ENCODE assay signal across 20 mouse cellular contexts in genomic region chr1:140069471-140069870, GRCm38 (mm10).
"Had no signal": no experiment of that assay in that cellular context is flagged by ENCODE, and none has a peak within 500 bp of the region (broad histone marks: within the 10 kb centered on the region; RNA-seq: fewer than 3 reads in every experiment).

No protein-coding gene starts in this region.

- H3K27ac ChIP-seq: kidney, postnatal 0 days; limb, embryonic 10.5 days; limb, embryonic 13.5 days; liver, embryonic 14.5 days; midbrain, embryonic 15.5 days; neural tube, embryonic 12.5 days; neural tube, embryonic 15.5 days; stomach, embryonic 15.5 days had no signal

- H3K9me3 ChIP-seq: limb, embryonic 10.5 days; limb, embryonic 13.5 days; midbrain, embryonic 15.5 days; neural tube, embryonic 12.5 days; neural tube, embryonic 15.5 days; stomach, embryonic 15.5 days had no signal

- H3K4me3 ChIP-seq: limb, embryonic 10.5 days; limb, embryonic 13.5 days; midbrain, embryonic 15.5 days; neural tube, embryonic 12.5 days; neural tube, embryonic 15.5 days; stomach, embryonic 15.5 days had no signal

- H3K27me3 ChIP-seq: limb, embryonic 13.5 days; midbrain, embryonic 15.5 days; neural tube, embryonic 12.5 days; neural tube, embryonic 15.5 days; stomach, embryonic 15.5 days had no signal

- H3K36me3 ChIP-seq: limb, embryonic 10.5 days; limb, embryonic 13.5 days; midbrain, embryonic 15.5 days; neural tube, embryonic 12.5 days; neural tube, embryonic 15.5 days; stomach, embryonic 15.5 days had no signal

- H3K4me1 ChIP-seq: limb, embryonic 10.5 days; limb, embryonic 13.5 days; midbrain, embryonic 15.5 days; neural tube, embryonic 12.5 days; neural tube, embryonic 15.5 days; stomach, embryonic 15.5 days had no signal

- H3K4me2 ChIP-seq: limb, embryonic 13.5 days; midbrain, embryonic 11.5 days; midbrain, embryonic 15.5 days; neural tube, embryonic 12.5 days; neural tube, embryonic 15.5 days; stomach, embryonic 15.5 days had no signal

- DNase-seq: kidney, adult 2 months; kidney, postnatal 25 days; liver; lung, adult 2 months; lung, postnatal 14 days; lung, postnatal 4 days; right cerebral cortex, adult 18-20 months; right cerebral cortex, postnatal 14 days; right cerebral cortex, postnatal 4 days; spleen, adult 18-20 months; thymus, postnatal 25 days had no signal

- ATAC-seq: midbrain, embryonic 15.5 days had no signal

- H3K9ac ChIP-seq: limb, embryonic 13.5 days; liver, embryonic 14.5 days; midbrain, embryonic 15.5 days; neural tube, embryonic 12.5 days; neural tube, embryonic 15.5 days; stomach, embryonic 15.5 days had no signal
